Mouse (Mus musculus) C2C12 (cell line): Measurements from ENCODE around the gene Ifi205.

Source experiments
- CEBPB ChIP-seq: IDR thresholded peaks from one replicate; pipeline ENCODE4 v1.6.1; 2011; ENCODE audit warnings: low read depth, mild to moderate bottlenecking, control low read depth, moderate library complexity
- CTCF ChIP-seq: IDR thresholded peaks from one replicate; pipeline ENCODE4 v1.5.1; 2011; ENCODE audit not compliant: control insufficient read depth, insufficient read depth, insufficient read length
- MAX ChIP-seq: IDR thresholded peaks from one replicate; pipeline ENCODE4 v1.6.1; 2011; ENCODE audit warnings: mild to moderate bottlenecking, control low read depth
- MYOD1 ChIP-seq: IDR thresholded peaks from one replicate; pipeline ENCODE4 v1.6.1; 2011; ENCODE audit warnings: low read depth; ENCODE audit not compliant: control insufficient read depth, insufficient read length
- USF1 ChIP-seq: IDR thresholded peaks from one replicate; pipeline ENCODE4 v1.6.1; 2011; ENCODE audit warnings: low read depth, mild to moderate bottlenecking, control low read depth, moderate library complexity

GRCm38 (mm10) chr1:173977622-173978021 lies 54.0 kb downstream of the Ifi205 start:
- TF ChIP-seq CTCF (no peak), MYOD1 (no peak), MAX (no peak), CEBPB (no peak), USF1 (no peak)
